Comparison of ENCODE assay signal across 8 mouse cellular contexts in genomic region chr12:24680096-24680491, GRCm38 (mm10). TPM values are rescaled to one million over a fixed set of nuclear protein-coding genes. Genes with fewer than 3 reads are reported as not detected.
DNase-seq lines count a peak whose midpoint lies in the region; ATAC-seq and TF ChIP-seq lines count a peak whose summit lies in the region.

No protein-coding gene starts in this region.

- peaks cover 15% of the 10 kb centered on the region; the same call in 1 of the 2 replicates for H3K4me1 ChIP-seq in hindbrain, postnatal 0 days (ENCODE audit: insufficient read depth, low read length)
- peaks cover 9% of the 10 kb centered on the region for H3K4me1 ChIP-seq in liver, embryonic 11.5 days (replicated peaks; ENCODE audit: control insufficient read depth, insufficient read depth, low read length)
- peaks cover 12% of the 10 kb centered on the region for H3K4me1 ChIP-seq in neural tube, embryonic 14.5 days (ENCODE audit: control insufficient read depth, insufficient read depth, low read length)

- TF ChIP-seq CTCF in hindbrain, postnatal 0 days (IDR thresholded peaks at IDR 0.05; ENCODE audit: low read depth), result no peak

- H3K27me3 ChIP-seq in hindbrain, postnatal 0 days (ENCODE audit: insufficient read depth, low read length), result no peaks in the 10 kb centered on the region
- peaks cover 46% of the 10 kb centered on the region for H3K27me3 ChIP-seq in liver, embryonic 11.5 days (replicated peaks; ENCODE audit: control insufficient read depth, insufficient read depth, low read length)
- peaks cover 11% of the 10 kb centered on the region for H3K27me3 ChIP-seq in neural tube, embryonic 14.5 days (ENCODE audit: control insufficient read depth, insufficient read depth, low read length)

- no peaks in the 10 kb centered on the region for H3K9me3 ChIP-seq in hindbrain, postnatal 0 days (ENCODE audit: low read length)
- H3K9me3 ChIP-seq in liver, embryonic 11.5 days (ENCODE audit: control insufficient read depth, low read length), result no peaks in the 10 kb centered on the region
- H3K9me3 ChIP-seq in neural tube, embryonic 14.5 days (ENCODE audit: control insufficient read depth, low read length), result no peaks in the 10 kb centered on the region

- intact Hi-C loops in gastrocnemius, postnatal 14 days (cut with DNase I; ENCODE audit: low total_unique reads), result loop anchor here (10.0 kb wide), 1 partner anchor 205 kb away; no protein-coding TSS in a partner anchor

- no peak overlapping the region for H3K27ac ChIP-seq in hindbrain, postnatal 0 days
- no peak overlapping the region for H3K27ac ChIP-seq in liver, embryonic 11.5 days (ENCODE audit: low read depth, low read length)
- no peak overlapping the region for H3K27ac ChIP-seq in neural tube, embryonic 14.5 days (ENCODE audit: low read depth, low read length)

- H3K4me3 ChIP-seq in hindbrain, postnatal 0 days (ENCODE audit: low read length), result peak overlapping the region; percentile 67
- H3K4me3 ChIP-seq in liver, embryonic 11.5 days (ENCODE audit: low read depth, low read length), result peak overlapping the region; percentile 55
- H3K4me3 ChIP-seq in neural tube, embryonic 14.5 days (ENCODE audit: low read depth, low read length), result peak overlapping the region; percentile 51

- peak overlapping the region; percentile 83; the same call in 1 of the 2 replicates for H3K9ac ChIP-seq in hindbrain, postnatal 0 days (replicated peaks; ENCODE audit: low read length)
- no peak overlapping the region for H3K9ac ChIP-seq in liver, embryonic 11.5 days (ENCODE audit: low read depth, low read length)
- peak overlapping the region; percentile 68 for H3K9ac ChIP-seq in neural tube, embryonic 14.5 days (replicated peaks; ENCODE audit: low read depth, low read length)

- ATAC-seq in hindbrain, postnatal 0 days, result no peak
- ATAC-seq in liver, embryonic 11.5 days (replicated peaks; ENCODE audit: low FRiP score), result no peak
- ATAC-seq in neural tube, embryonic 14.5 days (ENCODE audit: low read depth), result peak; percentile 12; the same call in 1 of the 2 replicates

- peak; percentile 32 for DNase-seq in layer of hippocampus, adult 11-12 months (ENCODE audit: low spot score)
- DNase-seq in layer of hippocampus, adult 9-10 months (ENCODE audit: low spot score), result no peak
- DNase-seq in gastrocnemius, postnatal 14 days, result peak; percentile 67
- no peak for DNase-seq in hindbrain, postnatal 0 days (ENCODE audit: low spot score)
- DNase-seq in liver, embryonic 11.5 days (ENCODE audit: low spot score), result no peak
- DNase-seq in cerebellum, adult 11 months, result no peak
- DNase-seq in ovary, postnatal 14 days (ENCODE audit: low spot score), result no peak

- 16% methylated on average over 9 of the region's 9 CpGs for WGBS in hindbrain, postnatal 0 days
- 13% methylated on average over 9 of the region's 9 CpGs for WGBS in liver, embryonic 11.5 days
- WGBS in neural tube, embryonic 14.5 days, result 20% methylated on average over 9 of the region's 9 CpGs

- no peaks in the 10 kb centered on the region for H3K36me3 ChIP-seq in hindbrain, postnatal 0 days (ENCODE audit: insufficient read depth, low read length)
- H3K36me3 ChIP-seq in liver, embryonic 11.5 days (ENCODE audit: control insufficient read depth, insufficient read depth, low read length), result no peaks in the 10 kb centered on the region
- H3K36me3 ChIP-seq in neural tube, embryonic 14.5 days (ENCODE audit: control insufficient read depth, insufficient read depth, low read length), result no peaks in the 10 kb centered on the region

- peak overlapping the region; percentile 94 for H3K4me2 ChIP-seq in hindbrain, postnatal 0 days (ENCODE audit: low read depth, low read length)
- peak overlapping the region; percentile 70 for H3K4me2 ChIP-seq in liver, embryonic 11.5 days
- peak overlapping the region; percentile 96 for H3K4me2 ChIP-seq in neural tube, embryonic 14.5 days (ENCODE audit: low read depth, low read length)

RNA-seq across cellular contexts. Expression of gene Cys1, which starts 1.5 kb away (rescaled TPM):
- 1 to 10 TPM; 6.8 to 7.5 TPM for total RNA-seq in gastrocnemius, postnatal 14 days (2021)
- 3.9 and 5.5 TPM in 2 replicates for total RNA-seq in hindbrain, postnatal 0 days (2014; rRNA removed)
- polyA plus RNA-seq in hindbrain, postnatal 0 days (2015; fragmentation: Nextera tagmentation; extraction: Ambion mirVana), result 1.4 and 1.7 TPM in 2 replicates
- polyA plus RNA-seq in liver, embryonic 11.5 days (2014; fragmentation: Nextera tagmentation; extraction: Ambion mirVana), result 0.49 and 1.1 TPM in 2 replicates
- polyA plus RNA-seq in neural tube, embryonic 14.5 days (2014; fragmentation: Nextera tagmentation; extraction: Ambion mirVana), result 1.3 and 2.2 TPM in 2 replicates

RNA-seq across cellular contexts. Expression of gene Rrm2, which starts 27.9 kb away (rescaled TPM):
- total RNA-seq in gastrocnemius, postnatal 14 days (2021), result 1 to 10 TPM; 8.1 to 8.6 TPM
- 23.4 TPM in 2 replicates for total RNA-seq in hindbrain, postnatal 0 days (2014; rRNA removed)
- polyA plus RNA-seq in hindbrain, postnatal 0 days (2015; fragmentation: Nextera tagmentation; extraction: Ambion mirVana), result 53.4 and 61.1 TPM in 2 replicates
- polyA plus RNA-seq in liver, embryonic 11.5 days (2014; fragmentation: Nextera tagmentation; extraction: Ambion mirVana), result 422 and 475 TPM in 2 replicates
- polyA plus RNA-seq in neural tube, embryonic 14.5 days (2014; fragmentation: Nextera tagmentation; extraction: Ambion mirVana), result 26.1 and 31.2 TPM in 2 replicates

RNA-seq across cellular contexts. Expression of gene Klf11, which starts 29.0 kb away (rescaled TPM):
- 1 to 10 TPM; 4.4 to 6.1 TPM for total RNA-seq in gastrocnemius, postnatal 14 days (2021)
- total RNA-seq in hindbrain, postnatal 0 days (2014; rRNA removed), result 28.2 and 28.3 TPM in 2 replicates
- 18.0 and 20.4 TPM in 2 replicates for polyA plus RNA-seq in hindbrain, postnatal 0 days (2015; fragmentation: Nextera tagmentation; extraction: Ambion mirVana)
- polyA plus RNA-seq in liver, embryonic 11.5 days (2014; fragmentation: Nextera tagmentation; extraction: Ambion mirVana), result 8.7 and 12.1 TPM in 2 replicates
- 13.3 and 18.8 TPM in 2 replicates for polyA plus RNA-seq in neural tube, embryonic 14.5 days (2014; fragmentation: Nextera tagmentation; extraction: Ambion mirVana)

Comparison
In these comparisons a context has a peak if more than half of its experiments do, and no peak if none do; other contexts are left out.
1. DNase-seq: peak in layer of hippocampus, adult 11-12 months (single experiment) and gastrocnemius, postnatal 14 days (single experiment); none in layer of hippocampus, adult 9-10 months (single experiment), hindbrain, postnatal 0 days (single experiment), liver, embryonic 11.5 days (single experiment), cerebellum, adult 11 months (single experiment) and ovary, postnatal 14 days (single experiment).
2. Peak in every context shown above with its lines, with median percentiles within 50 percentile points of each other: H3K4me2 ChIP-seq and H3K4me3 ChIP-seq.